Mouse (Mus musculus) testis, adult 2 months (tissue): ENCODE results near the gene Dis3l2.

ENCODE experiments used
- CTCF ChIP-seq: fragments of 200-500 bp; IDR thresholded peaks from 2 replicates; pipeline ENCODE4 v1.5.1; 2012; ENCODE audit warnings: low read depth, mild to moderate bottlenecking, inconsistent platforms, low read length, moderate library complexity; ENCODE audit not compliant: control insufficient read depth, insufficient read depth, insufficient replicate concordance
- POLR2A ChIP-seq: fragments of 200-500 bp; IDR thresholded peaks from 2 replicates; pipeline ENCODE4 v1.6.1; 2012; ENCODE audit warnings: low read depth, mild to moderate bottlenecking, inconsistent platforms, low read length, moderate library complexity; ENCODE audit not compliant: control insufficient read depth

DNA sequence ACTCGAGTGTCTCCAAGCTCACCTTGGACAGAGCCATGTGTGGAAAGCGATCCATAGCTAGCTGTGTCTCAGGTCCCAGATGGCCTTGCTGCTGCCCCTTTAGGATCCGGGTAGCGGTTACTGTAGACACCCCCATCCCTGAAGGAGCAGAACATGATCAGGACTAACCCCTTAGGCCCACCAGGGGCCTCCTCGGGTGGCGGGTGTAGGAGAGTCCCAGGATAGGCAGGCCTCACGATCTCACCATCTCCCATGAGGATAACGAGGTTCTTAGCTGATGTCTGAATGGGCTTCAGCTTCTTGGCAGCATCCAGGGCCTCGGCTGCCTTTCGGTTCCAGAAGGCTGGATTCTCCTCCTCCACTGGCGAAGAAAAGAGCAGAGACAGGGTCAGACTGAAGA lies 385.6 kb downstream of the Dis3l2 start:
- TF ChIP-seq POLR2A, result no peak
- TF ChIP-seq CTCF, result no peak
